Mouse (Mus musculus) lung, adult 2 months (tissue): Measurements from ENCODE around the gene Hemk1.

Source experiments
- CTCF ChIP-seq: fragments of 200-500 bp; IDR thresholded peaks from 2 replicates; pipeline ENCODE4 v1.5.1; 2011; ENCODE audit warnings: mild to moderate bottlenecking, low read length, control low read depth; ENCODE audit not compliant: insufficient read depth
- POLR2A ChIP-seq: fragments of 200-500 bp; IDR thresholded peaks from 2 replicates; pipeline ENCODE4 v1.6.1; 2011; ENCODE audit warnings: low read depth, mild to moderate bottlenecking, control low read depth, low read length, borderline replicate concordance; ENCODE audit errors: extremely low read depth

DNA sequence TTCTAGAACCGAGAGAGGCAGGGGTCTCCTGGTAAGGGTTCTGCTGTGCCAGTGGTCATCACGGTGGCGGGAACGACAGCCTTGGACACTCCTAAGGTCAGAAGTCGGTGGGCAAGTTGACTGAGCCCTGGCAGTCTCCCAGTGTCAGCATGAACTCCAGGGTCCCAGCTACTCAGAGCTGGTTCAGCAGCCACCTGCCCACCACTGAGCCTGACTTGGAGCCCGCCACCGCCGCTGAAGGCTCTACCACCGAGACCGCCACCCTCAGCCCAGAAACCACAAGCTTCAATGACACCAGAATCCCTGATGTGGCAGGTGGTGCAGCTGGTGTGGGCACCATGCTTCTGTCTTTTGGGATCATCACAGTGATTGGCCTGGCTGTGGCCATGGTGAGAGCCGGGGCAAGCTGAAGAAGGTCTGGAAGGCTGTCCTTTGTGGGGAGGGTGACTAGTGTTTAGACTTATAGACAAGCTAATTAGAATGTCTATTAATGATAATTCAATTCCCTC, 4.1 kb upstream of the Hemk1 start:
- no peak for TF ChIP-seq CTCF
- no peak for TF ChIP-seq POLR2A
